Mouse (Mus musculus): ENCODE results near the gene Notch1.

The Notch1 gene

DNA sequence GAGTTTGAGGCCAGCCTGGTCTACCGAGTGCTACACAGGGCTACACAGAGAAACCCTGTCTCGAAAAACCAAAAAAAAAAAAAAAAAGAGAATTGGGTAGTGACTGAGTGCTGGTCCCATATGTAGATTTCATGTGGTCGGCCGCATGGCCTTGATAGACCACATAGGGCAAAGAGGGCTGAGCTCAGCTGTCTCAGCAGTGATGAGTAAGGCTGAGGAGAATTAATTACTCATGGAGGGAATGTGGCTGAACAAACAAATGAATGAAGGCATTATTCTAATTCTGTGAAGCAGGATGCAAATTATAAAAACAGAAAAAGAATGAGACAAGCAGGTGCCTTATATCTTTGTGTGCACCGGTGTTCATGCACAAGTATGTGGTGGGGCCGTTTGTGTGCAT is 15.4 kb upstream of the Notch1 start:
- DNase-seq (ENCODE audit: low read depth, low spot score) = no peak

DNA sequence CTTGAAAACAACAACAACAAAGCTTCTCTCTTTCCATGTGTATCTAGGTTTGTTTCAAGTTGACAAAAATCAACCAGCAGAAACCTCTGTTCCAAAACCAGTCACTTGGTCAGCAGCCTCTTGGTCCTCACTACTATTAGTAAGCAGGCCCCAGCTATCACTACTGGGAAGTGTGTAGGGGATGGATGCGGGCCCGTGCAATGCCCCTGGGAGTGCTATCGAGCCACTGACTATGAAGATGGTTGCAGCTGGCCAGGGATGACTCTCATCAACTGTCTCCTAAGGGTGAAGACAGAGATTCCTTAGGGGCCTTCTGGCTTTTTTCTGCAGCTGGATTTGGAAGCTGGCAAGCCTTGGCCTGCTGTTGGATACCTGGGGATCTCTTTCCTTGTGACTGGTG is 13.4 kb upstream of the Notch1 start:
- DNase-seq (ENCODE audit: low read depth, low spot score) = no peak

DNA sequence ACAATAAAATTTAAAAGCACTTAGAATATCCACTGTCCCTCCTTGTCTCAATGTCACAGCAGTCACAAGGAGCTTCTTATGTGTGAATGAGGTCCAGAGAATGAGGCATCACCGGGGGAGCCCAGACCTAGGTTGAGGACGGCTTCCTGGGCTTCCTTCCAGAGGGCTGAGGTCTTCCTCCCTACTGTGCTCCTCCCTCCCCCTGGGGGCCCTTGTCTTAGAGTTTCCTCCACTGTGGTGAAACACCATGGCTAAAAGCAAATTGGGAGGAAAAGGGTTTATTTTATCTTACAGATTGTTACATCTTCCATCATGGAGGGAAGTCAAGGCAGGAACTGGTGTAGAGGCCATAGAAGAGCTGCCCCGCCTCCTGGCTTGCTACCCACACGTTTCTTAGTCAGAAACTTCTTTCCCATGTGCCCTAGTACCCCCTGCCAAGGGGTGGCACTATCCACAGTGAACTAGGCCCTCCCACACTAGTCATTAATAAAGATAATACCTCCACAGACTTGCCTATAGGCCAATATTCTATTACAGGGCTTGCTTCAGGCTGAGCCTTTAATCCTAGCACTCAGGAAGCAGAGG is 12.8 kb upstream of the Notch1 start:
- DNase-seq (ENCODE audit: low read depth, low spot score) = no peak

DNA sequence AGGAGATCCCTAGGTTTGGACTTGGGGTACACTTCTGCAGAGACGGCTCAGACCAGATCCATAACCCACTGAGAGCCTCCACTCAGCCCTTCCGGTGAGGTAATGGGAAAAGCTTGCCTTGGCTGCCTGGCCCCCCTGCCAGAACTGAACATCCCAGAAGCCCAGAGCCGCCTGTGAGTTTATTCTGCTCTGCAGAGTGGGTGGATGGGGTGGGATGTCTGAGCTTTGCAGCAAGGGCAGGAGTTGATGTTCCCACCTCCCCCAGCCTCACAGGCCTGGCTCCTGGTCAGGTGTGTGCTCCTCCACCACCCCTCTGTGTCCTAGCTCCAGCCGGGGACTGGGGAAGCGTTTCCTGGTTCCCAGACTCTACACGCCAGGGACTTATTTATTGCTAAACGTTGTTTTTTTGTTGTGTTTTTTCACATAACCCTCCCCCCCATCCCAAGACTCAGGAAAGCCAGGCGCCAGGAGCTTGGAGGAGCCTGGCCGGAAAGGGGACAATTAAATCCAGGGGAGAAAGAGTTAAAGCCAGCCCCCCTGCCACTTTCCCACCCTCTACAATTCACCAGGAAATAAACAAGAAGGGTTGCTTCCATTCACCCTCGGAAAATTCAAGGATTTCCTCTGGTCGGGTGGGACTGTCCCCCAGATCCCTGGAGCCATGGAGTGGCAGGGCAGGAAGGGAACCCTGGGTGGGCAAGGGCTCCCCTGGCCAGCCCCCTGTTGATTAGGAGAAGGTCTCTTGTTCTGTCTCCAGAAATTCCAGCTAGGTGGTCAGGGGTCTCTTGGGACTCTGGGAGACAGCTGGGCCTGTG is 10.2 kb upstream of the Notch1 start:
- no peak for DNase-seq (ENCODE audit: low read depth, low spot score)

DNA sequence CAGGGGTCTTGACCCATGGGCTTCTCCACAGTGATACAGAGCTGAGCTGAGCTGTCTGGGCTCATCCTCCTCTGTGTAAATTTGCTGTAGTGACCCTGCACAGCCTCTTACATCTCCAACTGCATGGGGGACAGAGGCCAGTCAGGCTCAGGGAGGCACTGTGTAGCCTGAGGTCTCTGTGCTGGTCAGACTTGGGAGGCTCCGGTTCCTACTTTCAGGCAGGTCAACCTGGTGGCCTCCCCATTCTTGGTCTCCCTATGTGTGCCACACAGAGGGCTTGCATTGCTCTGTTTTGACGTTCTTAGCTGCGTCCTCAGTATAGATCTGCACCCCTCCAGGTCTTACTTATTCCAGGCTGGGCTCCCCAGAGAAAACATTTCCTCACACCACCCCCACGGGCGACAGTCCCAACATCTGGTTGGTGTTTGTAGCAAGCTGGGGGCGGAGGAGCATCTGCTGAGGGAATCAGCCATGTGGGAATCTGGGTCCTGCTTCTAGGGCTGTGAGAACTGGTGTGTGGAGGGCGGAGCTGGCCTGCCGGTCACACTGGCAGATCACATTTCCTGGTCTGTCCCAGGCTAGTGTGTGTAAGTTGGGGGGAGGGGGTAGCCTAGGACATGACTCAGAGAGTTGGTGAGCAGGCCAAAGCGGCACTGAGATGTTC is 9.0 kb upstream of the Notch1 start:
- DNase-seq (ENCODE audit: low read depth, low spot score) = peak; percentile 12

DNA sequence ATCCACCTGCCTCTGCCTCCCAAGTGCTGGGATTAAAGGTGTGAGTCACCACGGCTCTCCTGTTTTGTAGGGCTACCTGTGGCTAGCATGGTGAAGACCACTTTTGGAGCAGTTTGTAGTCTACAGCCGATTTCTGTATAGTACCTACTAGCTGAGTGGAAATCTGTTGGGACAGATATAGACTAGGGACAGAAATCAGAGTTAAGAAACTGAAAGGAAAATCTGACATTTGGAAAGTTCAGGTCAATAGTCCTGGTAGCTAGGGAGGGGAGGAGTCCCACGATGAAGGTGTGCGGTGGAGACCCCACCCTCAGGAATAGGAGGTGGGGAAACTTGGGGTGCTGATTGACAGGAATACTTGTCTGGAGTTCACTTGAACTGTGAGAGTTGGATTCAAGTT is 5.9 kb upstream of the Notch1 start:
- no peak for DNase-seq (ENCODE audit: low read depth, low spot score)

DNA sequence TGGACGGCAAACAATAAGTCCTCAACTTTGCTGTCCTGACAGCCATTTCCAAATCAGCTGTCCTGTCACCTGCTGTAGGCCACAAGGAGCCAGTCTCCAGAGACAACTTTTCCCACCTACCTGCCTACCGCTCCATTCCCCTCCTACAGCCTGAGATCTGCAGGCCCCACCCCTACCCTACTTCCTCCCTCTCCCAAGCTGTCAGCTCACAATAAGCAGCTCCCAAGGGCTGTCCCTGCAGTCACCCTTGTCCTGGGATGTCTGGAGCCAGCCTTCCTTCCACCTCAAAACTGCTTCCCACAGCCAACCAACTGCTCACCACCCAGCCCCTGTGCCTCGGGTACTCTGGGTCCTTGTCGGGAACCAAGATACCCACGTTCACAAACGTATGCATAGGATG is 3.3 kb upstream of the Notch1 start:
- no peak for DNase-seq (ENCODE audit: low read depth, low spot score)

DNA sequence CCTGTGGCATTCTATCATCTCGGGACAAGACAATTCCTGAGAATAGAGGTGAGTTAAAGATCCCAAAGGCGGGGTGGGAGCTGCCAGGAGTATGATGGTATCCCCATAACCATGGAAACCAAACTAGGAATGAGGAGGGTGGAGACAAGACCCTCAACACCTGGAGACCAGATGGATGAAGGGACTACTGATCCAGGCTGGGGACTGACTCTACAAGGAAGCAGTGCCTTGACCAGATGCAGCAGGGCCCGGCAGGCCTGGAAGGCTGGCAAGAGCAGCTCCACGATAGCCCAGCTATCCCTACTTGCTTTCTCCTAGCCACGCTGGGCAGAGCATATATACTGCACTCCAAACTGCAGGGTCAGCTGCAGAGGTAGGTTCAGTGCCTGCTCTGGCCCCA is 524 bp upstream of the Notch1 start:
- DNase-seq (ENCODE audit: low read depth, low spot score) = no peak

DNA sequence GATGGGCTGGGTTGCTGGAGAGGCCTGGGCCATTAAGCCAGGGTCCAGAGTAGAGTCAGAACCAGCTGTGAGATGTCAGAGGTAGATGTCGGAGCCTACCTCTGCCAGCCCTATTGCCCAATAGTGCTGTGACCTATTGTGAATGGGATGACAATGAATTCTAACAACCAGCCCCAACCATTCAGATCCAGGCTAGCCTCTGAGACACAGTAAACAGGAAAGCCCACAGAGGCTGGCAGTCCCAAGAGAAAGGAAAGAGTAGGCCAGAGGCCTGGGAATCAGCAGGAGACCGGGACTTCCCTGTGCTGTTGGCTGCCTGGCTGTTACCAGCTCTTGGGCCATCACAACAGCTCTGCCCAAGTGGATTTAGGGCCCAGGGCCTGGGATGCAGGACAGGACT is 1.1 kb downstream of the Notch1 start:
- DNase-seq (ENCODE audit: low read depth, low spot score) = no peak

DNA sequence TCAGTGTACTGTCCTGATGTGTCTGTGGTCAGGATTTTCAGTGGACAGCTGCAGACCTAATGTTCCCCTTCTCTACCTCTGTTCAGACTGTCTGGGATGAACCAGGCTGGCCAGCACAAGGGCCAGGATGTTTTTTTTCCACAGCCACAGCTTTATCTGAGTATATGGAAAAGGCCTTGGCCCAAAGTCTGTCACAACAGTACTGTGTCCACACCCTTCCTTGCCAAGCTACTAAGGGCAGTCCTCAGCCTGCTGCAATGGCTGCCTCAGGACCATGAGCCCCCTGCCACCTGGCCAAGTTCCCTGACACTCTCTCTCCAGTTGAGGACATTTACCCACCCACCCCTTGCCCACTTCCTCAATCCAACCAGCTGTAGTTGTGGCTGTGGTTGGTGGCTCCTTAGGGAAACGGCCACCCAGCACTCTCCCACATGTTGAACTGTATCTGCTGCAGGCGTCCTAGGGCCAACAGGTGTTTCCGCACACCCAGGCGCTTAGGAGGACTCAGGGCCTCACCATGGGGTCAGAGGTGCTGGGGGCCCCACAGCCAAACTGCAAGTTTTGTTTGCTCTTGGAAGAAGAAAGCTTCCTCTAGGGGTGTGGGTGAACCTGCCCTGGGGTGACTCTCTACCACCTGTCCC is 3.2 kb downstream of the Notch1 start:
- no peak for DNase-seq (ENCODE audit: low read depth, low spot score)

DNA sequence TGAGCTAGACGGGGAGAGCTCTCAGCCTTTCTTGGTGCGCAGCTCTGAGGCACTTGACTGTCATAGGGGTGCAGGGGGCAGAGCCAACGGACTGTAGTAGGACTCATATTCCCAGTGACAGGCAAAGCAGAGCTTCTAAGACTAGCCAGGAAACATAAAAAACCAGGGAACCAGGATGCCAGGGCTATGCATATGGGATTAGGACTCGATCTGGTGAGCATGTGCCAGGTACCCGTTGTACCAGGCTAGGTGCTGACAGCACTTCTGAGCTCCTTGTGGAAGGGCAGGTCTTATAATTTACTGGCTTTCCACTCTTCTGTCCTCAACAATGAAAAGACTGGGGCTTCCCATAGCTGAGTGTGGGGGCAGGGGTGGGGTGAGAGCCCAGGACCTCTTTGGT is 7.8 kb downstream of the Notch1 start:
- DNase-seq (ENCODE audit: low read depth, low spot score) = no peak

DNA sequence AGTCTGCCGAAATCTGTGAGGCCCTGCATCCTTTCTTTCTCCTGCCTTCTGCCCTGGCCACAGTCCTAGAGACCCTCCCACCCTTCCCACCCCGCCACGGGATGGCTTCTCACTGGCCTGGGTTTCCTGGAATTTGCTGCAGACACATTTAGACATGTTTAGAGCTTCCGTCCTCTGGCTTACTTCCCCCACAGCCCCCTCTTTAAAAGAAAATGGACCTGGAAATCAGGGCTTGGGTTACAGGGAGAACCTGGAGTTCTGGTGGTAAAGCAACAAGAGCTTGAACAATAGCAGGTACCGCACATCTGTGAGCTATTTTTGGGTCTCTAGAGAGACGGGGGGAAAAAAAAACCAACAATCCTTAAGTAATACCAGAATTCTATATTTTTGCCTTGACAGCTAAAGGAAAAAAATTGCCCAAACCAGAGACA is 8.5 kb downstream of the Notch1 start:
- DNase-seq (ENCODE audit: low read depth, low spot score) = no peak

DNA sequence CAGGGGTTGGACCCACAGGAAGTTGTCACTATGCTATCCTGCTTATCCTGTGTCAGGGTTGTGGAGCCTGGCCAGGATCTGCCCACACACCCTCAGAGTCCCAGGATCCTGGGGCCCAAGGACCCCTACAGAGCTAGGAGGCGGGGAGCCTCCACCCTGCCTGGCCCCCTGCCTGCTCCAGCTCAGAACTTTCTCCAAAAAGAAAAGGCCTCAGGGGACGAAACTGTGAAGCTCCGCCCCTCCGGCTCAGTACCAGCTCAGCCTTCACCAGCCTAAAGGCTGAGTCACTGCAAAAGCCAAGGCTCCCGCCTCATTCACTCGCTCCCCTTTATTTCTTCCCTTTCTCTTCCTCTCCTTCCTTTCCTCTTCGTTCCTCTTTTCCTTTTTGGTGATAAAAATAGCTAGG is 9.0 kb downstream of the Notch1 start:
- peak; percentile 69 for DNase-seq (ENCODE audit: low read depth, low spot score)

DNA sequence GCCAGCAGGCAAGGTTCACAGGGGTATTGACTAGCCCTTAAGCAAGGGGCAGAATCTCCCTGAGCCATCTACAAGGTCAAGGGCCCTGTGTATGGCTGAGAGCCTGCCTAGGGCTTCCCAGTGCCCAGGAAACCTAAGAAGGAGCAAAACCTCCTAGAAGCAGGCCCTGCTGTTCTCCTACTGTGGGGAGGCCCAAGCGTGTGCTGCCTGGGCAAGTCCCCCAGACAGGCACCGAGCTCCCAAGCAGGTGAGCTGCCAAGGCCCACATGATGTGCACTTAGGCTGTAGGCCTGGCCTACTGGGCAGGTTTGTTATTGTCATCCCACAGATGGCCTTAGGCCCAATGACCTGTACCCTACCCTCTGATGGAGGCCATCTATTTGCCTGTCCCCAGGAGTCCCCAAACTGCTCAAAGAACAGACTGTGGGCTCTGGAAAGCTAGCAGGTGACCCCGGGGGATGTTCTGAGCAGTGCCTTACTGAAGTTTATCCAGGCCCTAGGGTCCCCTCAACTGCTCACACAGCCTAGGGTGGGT is 9.7 kb downstream of the Notch1 start:
- no peak for DNase-seq (ENCODE audit: low read depth, low spot score)

DNA sequence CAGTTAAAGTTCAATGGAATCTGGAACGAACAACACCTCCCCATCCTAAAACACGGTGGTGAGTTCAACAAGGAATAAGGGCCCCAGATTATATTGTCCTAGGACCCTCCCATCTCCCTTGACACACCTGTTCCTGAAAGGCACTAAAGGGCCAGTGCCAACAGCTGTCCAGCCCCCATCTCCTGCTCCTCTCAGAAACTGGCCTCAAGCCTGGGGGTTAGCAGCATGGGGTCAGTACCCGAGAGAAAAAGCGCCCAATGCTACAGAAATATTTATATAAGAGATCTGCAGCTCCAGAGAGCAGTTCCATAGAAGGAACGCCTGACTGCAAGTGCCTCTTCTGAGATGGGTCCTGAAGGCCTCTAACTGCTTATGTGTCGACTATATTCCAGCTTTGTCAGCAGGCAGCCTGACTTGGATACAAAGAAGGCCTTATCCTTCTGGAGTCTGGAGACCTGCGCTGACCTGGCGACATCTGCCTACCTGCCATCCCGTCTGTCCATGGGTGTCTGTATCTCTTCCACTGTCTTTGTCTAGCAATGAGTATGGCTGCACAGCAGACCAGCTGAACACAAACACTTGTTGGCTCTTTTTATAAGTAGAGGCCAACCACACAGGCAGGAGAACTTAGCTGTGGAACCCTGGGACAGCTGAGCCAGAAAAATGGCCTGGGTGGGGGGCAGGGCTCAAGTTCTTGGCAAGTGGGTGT is 11.5 kb downstream of the Notch1 start:
- no peak for DNase-seq (ENCODE audit: low read depth, low spot score)

DNA sequence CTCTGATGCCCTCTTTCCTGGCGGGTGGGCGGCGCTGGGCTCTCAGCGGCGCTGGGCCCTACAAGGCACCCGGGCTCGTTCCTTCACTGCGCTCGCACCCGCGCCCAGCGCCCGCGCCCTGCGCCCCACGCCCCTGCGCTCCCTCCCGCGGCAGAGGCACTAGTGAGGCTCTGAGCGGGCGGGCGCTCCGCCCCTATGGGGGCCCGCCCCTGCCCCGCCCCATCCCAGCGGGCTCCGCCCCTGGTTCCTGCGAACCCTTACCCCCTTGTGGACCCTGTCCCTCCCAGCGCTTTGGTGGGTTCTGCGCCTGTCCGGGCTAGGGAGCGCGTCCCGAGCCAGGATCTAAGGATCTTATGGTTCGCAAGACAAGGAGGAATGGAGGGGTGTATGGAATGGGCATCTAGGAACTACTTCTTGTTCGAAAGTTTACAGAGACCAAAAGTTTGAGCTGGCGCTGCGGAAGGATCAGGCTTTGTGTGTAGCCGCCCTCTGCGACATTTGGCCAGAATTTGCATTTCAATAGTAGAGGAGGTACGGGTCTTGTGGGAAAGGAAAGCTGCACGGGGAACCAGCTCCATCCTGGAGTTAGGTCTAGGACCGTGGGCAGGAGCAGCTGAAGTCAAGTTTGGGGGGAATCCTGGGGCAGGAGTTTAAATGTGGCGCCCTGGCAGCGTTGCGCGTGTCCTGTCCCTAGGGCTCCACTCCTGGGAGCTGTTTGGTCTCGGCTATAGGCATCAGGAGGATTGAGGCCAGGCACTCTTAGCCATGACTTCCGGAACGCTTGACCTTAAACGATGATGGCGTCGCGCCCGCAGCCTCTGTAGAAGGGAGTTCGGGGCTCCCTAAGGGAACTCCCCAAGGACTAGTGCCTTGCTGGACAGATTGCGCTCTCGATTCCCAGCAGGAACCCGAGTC is 12.5 kb downstream of the Notch1 start:
- DNase-seq (ENCODE audit: low read depth, low spot score) = peak; percentile 96

DNA sequence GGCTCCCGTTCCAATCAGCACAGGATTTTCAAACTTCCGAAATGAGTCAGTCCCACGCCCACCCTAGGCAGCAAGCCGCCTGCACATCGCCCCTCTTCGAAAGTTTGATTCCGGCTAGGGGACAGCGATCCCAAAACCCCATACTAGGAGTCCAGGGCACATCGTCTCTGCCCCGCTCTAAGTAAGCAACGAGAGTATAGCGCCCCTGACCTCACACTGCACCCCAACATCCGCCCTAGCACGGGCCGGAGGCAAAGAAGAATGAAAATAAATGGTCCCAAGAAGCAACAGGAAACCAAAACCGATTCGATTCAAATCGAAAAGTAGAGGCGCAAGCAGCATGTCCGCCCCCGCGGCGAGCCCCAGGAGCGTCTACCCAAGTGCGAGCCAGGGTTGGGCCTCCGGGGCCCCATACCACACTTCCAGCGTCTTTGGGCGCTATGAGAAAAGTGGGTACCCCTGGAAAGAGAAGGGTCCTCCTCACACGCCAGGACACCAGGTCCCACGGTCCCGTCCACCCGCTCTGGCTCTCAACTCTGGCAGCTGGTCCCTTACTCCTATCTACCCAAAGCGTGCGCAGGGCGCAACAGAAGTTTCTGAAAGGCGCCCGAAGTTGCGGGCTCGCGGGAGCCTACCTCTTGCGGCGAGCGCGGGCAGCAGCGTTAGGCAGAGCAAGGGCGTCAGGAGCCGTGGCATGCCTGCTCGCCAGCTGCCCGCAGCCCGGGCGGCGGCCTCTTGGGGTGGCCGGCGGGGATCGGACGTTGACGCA is 13.4 kb downstream of the Notch1 start:
- DNase-seq (ENCODE audit: low read depth, low spot score) = no peak

DNA sequence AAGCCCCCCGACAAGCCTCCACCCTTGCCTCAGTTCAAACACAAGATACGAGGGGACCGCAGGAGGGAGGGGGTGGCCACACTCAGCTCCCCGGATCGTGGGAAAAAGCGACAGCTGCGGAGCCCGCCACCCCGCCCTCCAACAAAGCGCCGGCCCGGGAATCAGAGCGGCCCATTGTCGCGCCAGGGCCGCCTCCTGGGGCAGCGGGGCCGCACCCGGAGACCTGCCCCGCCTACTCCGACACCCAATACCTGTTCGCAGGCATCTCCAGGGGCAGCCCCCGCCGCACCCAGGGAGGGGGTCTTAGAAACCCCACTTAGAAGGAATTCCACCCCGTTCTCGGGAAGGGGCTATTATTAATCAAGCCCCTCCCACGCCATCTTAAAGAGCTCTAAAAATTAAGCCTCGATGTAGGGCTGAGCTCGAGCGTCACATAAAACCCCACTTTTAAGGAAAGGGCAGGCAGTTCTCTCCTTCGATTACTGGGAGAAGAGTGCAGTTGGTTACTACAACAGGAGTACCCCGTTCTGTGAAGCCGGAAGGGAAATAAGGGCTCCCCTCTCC is 14.1 kb downstream of the Notch1 start:
- DNase-seq (ENCODE audit: low read depth, low spot score) = peak; percentile 44

DNA sequence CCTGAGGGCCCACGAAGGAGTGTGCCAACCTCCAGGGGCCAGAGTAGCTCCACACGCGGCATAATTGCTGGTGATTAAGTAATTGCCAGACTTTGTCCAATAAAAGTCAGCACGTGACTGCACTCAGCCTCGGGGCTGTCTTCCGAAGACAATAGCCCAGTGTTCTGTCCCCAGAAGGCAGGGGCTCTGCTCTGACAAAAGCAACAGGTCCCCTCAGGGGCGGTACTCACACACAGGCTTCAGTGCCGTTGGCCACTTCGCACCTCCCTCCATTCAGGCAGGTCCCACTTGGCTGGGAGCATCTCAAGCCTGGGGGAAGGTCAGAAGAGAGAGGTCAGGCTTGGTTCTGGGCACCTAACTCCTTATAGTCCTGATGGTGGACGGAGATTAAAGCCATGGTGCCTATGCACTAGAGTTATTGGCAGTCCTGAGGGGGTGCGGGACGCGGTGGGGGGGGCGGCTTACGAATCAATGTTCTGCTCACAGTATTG is 14.8 kb downstream of the Notch1 start:
- DNase-seq (ENCODE audit: low read depth, low spot score) = peak; percentile 75
